Mouse (Mus musculus) testis, adult 2 months (tissue): ENCODE measurements around the gene Dync1i1. TPM values are rescaled to one million over a fixed set of nuclear protein-coding genes. Genes with fewer than 3 reads are reported as not detected.
A peak's percentile ranks its signal among the peaks of the same experiment; 100 is the strongest.

Source experiments
- H3K27ac ChIP-seq: fragments of 200-500 bp; 2 replicates; pipeline ENCODE4 v1.5.1; 2012; ENCODE audit warnings: low read depth, low read length; ENCODE audit not compliant: control insufficient read depth, insufficient read depth
- H3K27me3 ChIP-seq: fragments of 200-500 bp; 2 replicates; pipeline ENCODE4 v1.6.1; 2012; ENCODE audit warnings: mild to moderate bottlenecking, low read length, moderate library complexity; ENCODE audit not compliant: control insufficient read depth, insufficient read depth
- H3K36me3 ChIP-seq: fragments of 200-500 bp; 2 replicates; pipeline ENCODE4 v1.6.1; 2012; ENCODE audit warnings: mild to moderate bottlenecking, low read length; ENCODE audit not compliant: control insufficient read depth, insufficient read depth
- H3K4me1 ChIP-seq: fragments of 200-500 bp; 2 replicates; pipeline ENCODE4 v1.6.1; 2012; ENCODE audit warnings: low read length; ENCODE audit not compliant: control insufficient read depth, insufficient read depth
- H3K4me3 ChIP-seq: fragments of 200-500 bp; 2 replicates; pipeline ENCODE4 v1.5.1; 2012; ENCODE audit warnings: low read depth, mild to moderate bottlenecking, low read length, moderate library complexity, mixed read lengths; ENCODE audit not compliant: control insufficient read depth
- CTCF ChIP-seq: fragments of 200-500 bp; IDR thresholded peaks from 2 replicates; pipeline ENCODE4 v1.5.1; 2012; ENCODE audit warnings: low read depth, mild to moderate bottlenecking, inconsistent platforms, low read length, moderate library complexity; ENCODE audit not compliant: control insufficient read depth, insufficient read depth, insufficient replicate concordance
- POLR2A ChIP-seq: fragments of 200-500 bp; IDR thresholded peaks from 2 replicates; pipeline ENCODE4 v1.6.1; 2012; ENCODE audit warnings: low read depth, mild to moderate bottlenecking, inconsistent platforms, low read length, moderate library complexity; ENCODE audit not compliant: control insufficient read depth
- polyA plus RNA-seq: library from polyadenylated mRNA; depleted of rRNA; stranded (reverse); fragments of >200 nt; gene quantifications from 2 replicates; pipeline ENCODE4 v1.2.3, GENCODE M21; 2012

The Dync1i1 gene
- polyA plus RNA-seq, 1 experiment = 12.1 TPM

DNA sequence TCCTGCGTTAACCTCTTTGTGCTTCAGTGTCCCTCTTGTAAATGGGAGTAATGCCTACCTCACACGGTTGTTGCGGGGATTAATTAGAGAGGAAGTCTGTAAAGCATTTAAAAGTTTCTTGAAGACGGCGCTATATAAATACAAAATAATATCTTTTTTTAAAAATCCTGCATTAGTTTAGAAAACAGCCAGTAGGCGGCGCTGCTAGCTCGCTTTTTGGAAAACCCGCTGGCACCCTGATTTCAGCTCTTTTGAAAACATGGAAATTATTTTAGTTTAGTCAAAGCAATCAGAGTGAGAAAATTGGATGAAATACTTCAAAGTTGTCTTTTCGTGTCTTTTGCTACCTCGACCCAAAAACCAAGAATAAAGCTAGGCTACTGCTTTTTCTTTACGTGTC is 132.9 kb downstream of the Dync1i1 start:
- Histone ChIP-seq H3K36me3 (no peaks in the 10 kb centered on the region), H3K27ac (no peak overlapping the region), H3K4me1 (peaks cover 12% of the 10 kb centered on the region), H3K4me3 (no peak overlapping the region), H3K27me3 (no peaks in the 10 kb centered on the region)
- TF ChIP-seq CTCF (peak; percentile 29; the same call in 1 of the 2 replicates), POLR2A (no peak)

DNA sequence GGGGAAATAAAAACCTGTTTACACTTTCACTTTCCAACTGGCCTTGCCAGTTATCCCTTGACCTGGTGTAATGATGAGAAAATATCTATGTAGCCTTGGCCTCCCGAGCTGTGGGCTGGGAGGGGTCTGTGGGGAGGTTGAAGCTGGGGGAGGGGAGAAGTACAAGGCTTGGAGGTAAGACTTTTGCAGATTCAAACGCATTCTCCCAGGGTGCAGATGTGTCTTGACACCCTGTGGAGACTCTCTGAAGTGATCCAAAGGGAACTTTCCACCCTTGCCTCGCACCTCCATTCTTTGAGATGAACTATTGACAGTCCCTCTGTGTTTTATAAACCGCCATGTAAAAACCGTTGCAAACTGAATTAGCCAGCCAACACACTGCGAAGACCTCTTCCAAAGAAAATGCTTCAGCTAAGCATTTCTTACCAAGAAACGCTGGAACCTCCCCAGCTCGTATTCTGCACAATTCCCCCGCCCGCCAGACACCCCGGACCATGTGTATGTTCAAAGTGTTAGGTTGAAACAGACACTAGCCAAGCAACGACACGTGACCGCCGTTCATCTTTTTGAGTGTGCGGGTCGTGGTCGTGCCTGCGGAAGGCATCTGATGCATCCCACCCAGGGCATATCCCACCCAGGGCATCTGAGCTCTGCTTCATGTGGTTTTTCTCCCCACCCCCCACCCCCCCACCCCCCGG is 133.6 kb downstream of the Dync1i1 start:
- no peaks in the 10 kb centered on the region for H3K36me3 ChIP-seq
- no peaks in the 10 kb centered on the region for H3K27me3 ChIP-seq
- H3K27ac ChIP-seq = no peak overlapping the region
- TF ChIP-seq CTCF (no peak), POLR2A (no peak)
- peak overlapping the region; percentile 34 for H3K4me3 ChIP-seq
- H3K4me1 ChIP-seq = peaks cover 12% of the 10 kb centered on the region

DNA sequence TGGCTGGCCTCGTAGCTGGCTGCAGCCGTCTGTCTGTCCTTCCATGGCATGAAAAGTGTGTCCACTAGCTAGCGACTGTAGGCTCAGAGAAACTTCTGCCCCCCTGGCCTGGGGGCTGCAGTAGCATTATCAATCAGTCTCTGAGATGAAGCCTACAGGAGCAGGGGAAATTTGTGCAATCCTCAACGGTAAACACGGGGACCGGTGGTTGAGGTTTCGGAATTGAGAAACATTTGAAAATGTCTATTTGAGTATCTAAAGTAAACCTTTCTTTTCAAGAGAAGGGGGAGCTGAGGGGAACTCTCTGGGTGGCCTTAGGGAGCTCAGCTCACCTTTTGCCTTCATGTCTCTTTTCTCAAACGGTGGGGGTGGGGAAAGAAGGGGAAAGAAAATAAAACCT is 134.2 kb downstream of the Dync1i1 start:
- H3K4me1 ChIP-seq = peaks cover 12% of the 10 kb centered on the region
- H3K36me3 ChIP-seq = no peaks in the 10 kb centered on the region
- H3K4me3 ChIP-seq = peak overlapping the region; percentile 57
- H3K27me3 ChIP-seq = no peaks in the 10 kb centered on the region
- TF ChIP-seq CTCF (no peak), POLR2A (no peak)
- no peak overlapping the region for H3K27ac ChIP-seq

DNA sequence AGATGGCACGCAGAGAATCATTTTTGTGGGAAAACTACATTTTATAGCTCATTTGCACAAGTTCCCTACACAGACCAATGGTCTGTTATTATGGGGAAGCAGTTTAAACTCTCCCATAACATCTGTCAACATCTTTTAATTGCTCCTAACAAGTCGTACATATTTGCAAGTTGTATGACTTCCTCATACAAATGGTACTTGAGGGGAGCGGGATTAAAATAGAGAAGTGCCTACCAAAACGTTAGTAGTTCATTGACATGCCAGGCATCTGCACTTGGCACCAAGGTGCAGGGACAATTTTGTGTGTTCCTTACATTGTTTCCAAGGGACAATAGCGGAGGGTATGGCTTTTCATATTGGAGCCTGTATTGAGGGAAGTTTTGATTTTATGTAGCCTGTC is 140.7 kb downstream of the Dync1i1 start:
- TF ChIP-seq POLR2A (no peak), CTCF (no peak)
- H3K27ac ChIP-seq = no peak overlapping the region
- H3K4me1 ChIP-seq = no peaks in the 10 kb centered on the region
- H3K27me3 ChIP-seq = no peaks in the 10 kb centered on the region
- no peak overlapping the region for H3K4me3 ChIP-seq
- no peaks in the 10 kb centered on the region for H3K36me3 ChIP-seq

GRCm38 (mm10) chr6:5867221-5867620 is 141.8 kb downstream of the Dync1i1 start:
- H3K27me3 ChIP-seq = no peaks in the 10 kb centered on the region
- H3K27ac ChIP-seq = no peak overlapping the region
- H3K36me3 ChIP-seq = no peaks in the 10 kb centered on the region
- TF ChIP-seq POLR2A (no peak), CTCF (no peak)
- H3K4me3 ChIP-seq = no peak overlapping the region
- H3K4me1 ChIP-seq = no peaks in the 10 kb centered on the region

DNA sequence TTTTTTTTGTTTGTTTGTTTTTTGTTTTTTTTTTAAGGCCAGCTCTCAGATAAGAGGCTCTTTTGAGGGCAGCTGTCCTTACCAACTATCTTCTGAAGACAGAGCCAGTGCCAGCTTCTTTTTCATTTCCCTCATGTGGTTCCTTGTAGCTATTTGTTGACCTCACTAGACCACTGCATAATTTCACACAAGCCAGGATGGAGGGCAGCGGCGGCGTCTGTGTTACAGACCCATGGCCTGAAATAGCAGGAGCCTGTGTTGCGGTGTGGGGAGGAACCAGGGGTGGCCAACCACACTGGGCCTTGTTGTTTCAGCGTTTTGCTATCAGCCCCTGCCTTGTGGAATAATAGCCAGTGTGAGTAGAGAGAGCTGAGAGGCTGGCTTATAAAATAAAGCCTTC is 145.6 kb downstream of the Dync1i1 start:
- no peak overlapping the region for H3K27ac ChIP-seq
- no peak overlapping the region for H3K4me3 ChIP-seq
- TF ChIP-seq CTCF (no peak), POLR2A (no peak)
- no peaks in the 10 kb centered on the region for H3K4me1 ChIP-seq
- no peaks in the 10 kb centered on the region for H3K27me3 ChIP-seq
- no peaks in the 10 kb centered on the region for H3K36me3 ChIP-seq

GRCm38 (mm10) chr6:5871581-5872298 is 146.3 kb downstream of the Dync1i1 start:
- H3K4me1 ChIP-seq = no peaks in the 10 kb centered on the region
- H3K27ac ChIP-seq = no peak overlapping the region
- H3K27me3 ChIP-seq = no peaks in the 10 kb centered on the region
- no peaks in the 10 kb centered on the region for H3K36me3 ChIP-seq
- TF ChIP-seq POLR2A = no peak
- no peak overlapping the region for H3K4me3 ChIP-seq
